Mouse (Mus musculus) liver, adult 10 weeks (tissue): ENCODE measurements around the gene Znfx1. TPM values are rescaled to one million over a fixed set of nuclear protein-coding genes. Genes with fewer than 3 reads are reported as not detected.

Source experiments
- polyA plus RNA-seq: library from polyadenylated mRNA; stranded (reverse); fragments of 350-450 nt; fragmentation: Illumina TruSeq; extraction: RNeasy Lipid Tissue Mini Kit (QIAGEN cat#74804); gene quantifications from one replicate; pipeline ENCODE4 v1.2.3, GENCODE M21; 2014; ENCODE audit warnings: low read depth, low replicate concordance

Gene Znfx1
- 3.3 TPM for polyA plus RNA-seq

GRCm38 (mm10) chr2:167062965-167063880, at the start of gene Znfx1:
TSS of gene Znfx1 (minus strand) at chr2:167063015.

GRCm38 (mm10) chr2:167014702-167015381, 48.0 kb downstream of the Znfx1 start, which contains the start of gene Ddx27:
TSS of gene Ddx27 (plus strand) at chr2:167015193.

GRCm38 (mm10) chr2:166995796-166996532, 66.9 kb downstream of the Znfx1 start, which contains the start of gene Stau1:
TSS of gene Stau1 (minus strand) at chr2:166996299.

Other genes starting within 250 kb of the Znfx1 start
- 82.8 TPM for gene Cse1l, start 157.0 kb downstream of the Znfx1 start, polyA plus RNA-seq
- gene Stau1, start 66.7 kb downstream of the Znfx1 start, polyA plus RNA-seq: 43.3 TPM
- 7.3 TPM for gene Ddx27, start 47.8 kb downstream of the Znfx1 start, polyA plus RNA-seq
- gene Kcnb1, start 127.1 kb upstream of the Znfx1 start, polyA plus RNA-seq: 0.56 TPM
- gene Ptgis, start 177.6 kb upstream of the Znfx1 start, polyA plus RNA-seq: 0.24 TPM